Mouse (Mus musculus) liver, postnatal 0 days (tissue): ENCODE results near the gene Il17re. TPM values are rescaled to one million over a fixed set of nuclear protein-coding genes. Genes with fewer than 3 reads are reported as not detected.

Source experiments
- ATAC-seq: fragments of 200-750 bp; cut with Nextera tagmentation; 2 replicates; pipeline ENCODE4 v1.8.0; 2017; ENCODE audit warnings: mild to moderate bottlenecking, moderate library complexity
- DNase-seq: peaks from one replicate; pipeline ENCODE4 v3.0.0-alpha.2; 2016
- H3K27ac ChIP-seq: fragments of 300-500 bp; sonication (generic); 2 replicates; pipeline ENCODE4 v1.5.1; 2014; ENCODE audit warnings: antibody characterized with exemption, moderate library complexity, mild to moderate bottlenecking, low read depth
- H3K27me3 ChIP-seq: fragments of 300-500 bp; sonication (generic); 2 replicates; pipeline ENCODE4 v1.6.1; 2014; ENCODE audit warnings: low read length, control low read depth, mixed read lengths; ENCODE audit not compliant: insufficient read depth
- H3K36me3 ChIP-seq: fragments of 300-500 bp; sonication (generic); replicated peaks from 2 replicates; pipeline ENCODE4 v1.6.1; 2014; ENCODE audit warnings: mild to moderate bottlenecking, control low read depth, low read length, moderate library complexity, mixed read lengths; ENCODE audit not compliant: insufficient read depth
- H3K4me1 ChIP-seq: fragments of 300-500 bp; sonication (generic); 2 replicates; pipeline ENCODE4 v1.6.1; 2014; ENCODE audit warnings: antibody characterized with exemption, mild to moderate bottlenecking, control low read depth; ENCODE audit not compliant: insufficient read depth
- H3K4me2 ChIP-seq: fragments of 300-500 bp; sonication (generic); 2 replicates; pipeline ENCODE4 v1.6.1; 2014; ENCODE audit warnings: low read depth, mild to moderate bottlenecking, low read length, moderate library complexity, mixed read lengths
- H3K4me3 ChIP-seq: fragments of 300-500 bp; sonication (generic); 2 replicates; pipeline ENCODE4 v1.5.1; 2014; ENCODE audit warnings: low read depth, low read length
- H3K9ac ChIP-seq: fragments of 300-500 bp; sonication (generic); replicated peaks from 2 replicates; pipeline ENCODE4 v1.6.1; 2014; ENCODE audit warnings: mild to moderate bottlenecking, moderate library complexity
- H3K9me3 ChIP-seq: fragments of 300-500 bp; sonication (generic); 2 replicates; pipeline ENCODE4 v1.6.1; 2016; ENCODE audit warnings: mild to moderate bottlenecking, control low read depth, low read length, mixed read lengths
- CTCF ChIP-seq: sonication (generic); IDR thresholded peaks from 2 replicates; pipeline ENCODE4 v1.5.1; 2016; ENCODE audit warnings: antibody characterized with exemption, low read depth
- EP300 ChIP-seq: IDR thresholded peaks from 2 replicates; pipeline ENCODE4 v1.6.1; 2016; ENCODE audit warnings: antibody characterized with exemption, low read depth, mild to moderate bottlenecking
- WGBS: fragments of 180-500 bp; shearing (Covaris S2); extraction: QIAGEN DNeasy Blood & Tissue Kit; methylation state at CpG from one replicate; pipeline ENCODE4 v1.1.7; 2014; ENCODE audit not compliant: insufficient replicate concordance; 5-methylcytosine and 5-hydroxymethylcytosine counted together
- microRNA-seq: library from miRNA; unstranded; fragments of <30 nt; microRNA quantifications from one replicate; pipeline ENCODE4, GENCODE M21; 2016
- polyA plus RNA-seq: library from polyadenylated mRNA; unstranded; fragments of >200 nt; fragmentation: Nextera tagmentation; extraction: Ambion mirVana; gene quantifications from 2 replicates; pipeline ENCODE4 v1.2.1, GENCODE M21; 2015

Il17re gene
- polyA plus RNA-seq, 1 experiment from 2014 or later = 0.49 TPM

DNA sequence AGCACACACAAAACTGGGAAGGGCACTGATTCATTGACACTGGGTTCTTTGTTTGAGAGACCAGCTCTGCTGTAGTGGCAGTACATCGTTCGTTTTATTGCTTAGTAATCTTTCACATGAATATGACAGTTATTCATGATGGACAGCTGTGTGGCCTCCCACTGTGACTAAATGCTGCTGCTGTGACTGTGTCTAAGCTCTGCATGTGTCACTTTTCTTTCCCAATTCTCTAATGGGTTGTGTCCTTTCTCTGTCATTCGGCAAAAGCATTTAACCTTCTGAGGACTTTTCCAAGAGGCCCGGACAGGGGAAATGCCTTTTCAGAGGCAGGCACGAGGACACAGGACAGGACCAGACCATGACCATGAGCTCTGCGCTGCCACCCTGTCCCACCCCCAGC is 55.7 kb downstream of the Il17re start:
- no peak for TF ChIP-seq CTCF
- TF ChIP-seq EP300 = no peak
- no peaks in the 10 kb centered on the region for H3K27me3 ChIP-seq
- no peak overlapping the region for H3K4me3 ChIP-seq
- peaks cover 3% of the 10 kb centered on the region; the same call in 1 of the 2 replicates for H3K4me1 ChIP-seq
- 88% methylated on average over 6 of the region's 6 CpGs for WGBS
- H3K9me3 ChIP-seq = no peaks in the 10 kb centered on the region
- peaks cover 53% of the 10 kb centered on the region for H3K36me3 ChIP-seq
- H3K27ac ChIP-seq = no peak overlapping the region
- no peak for ATAC-seq
- H3K4me2 ChIP-seq = no peak overlapping the region
- no peak for DNase-seq
- no peak overlapping the region for H3K9ac ChIP-seq

DNA sequence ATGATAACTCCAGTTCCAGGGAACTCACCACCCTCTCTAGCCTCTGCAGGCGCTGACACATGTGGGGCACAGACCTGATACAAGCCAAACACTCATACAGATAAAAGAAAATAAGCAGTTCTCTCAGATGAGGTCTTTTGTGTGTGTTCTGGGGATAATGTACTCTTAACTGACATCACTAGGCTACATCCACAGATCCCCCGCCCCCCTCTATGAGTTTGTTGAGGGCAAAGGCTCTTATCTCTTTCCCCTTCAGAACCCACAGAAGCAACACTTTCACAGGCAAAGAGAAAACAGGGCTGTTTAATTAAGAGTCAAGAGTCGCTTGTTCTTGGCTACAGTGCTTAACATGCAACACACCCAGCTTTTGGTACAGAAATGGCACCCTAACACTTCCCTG is 56.3 kb downstream of the Il17re start:
- TF ChIP-seq CTCF = no peak
- TF ChIP-seq EP300 = no peak
- Histone ChIP-seq H3K4me2 (no peak overlapping the region), H3K36me3 (peaks cover 59% of the 10 kb centered on the region), H3K4me3 (no peak overlapping the region), H3K4me1 (peaks cover 3% of the 10 kb centered on the region; the same call in 1 of the 2 replicates), H3K27ac (no peak overlapping the region), H3K9ac (no peak overlapping the region), H3K27me3 (no peaks in the 10 kb centered on the region), H3K9me3 (no peaks in the 10 kb centered on the region)
- DNase-seq (no peak), ATAC-seq (no peak)
- 70% methylated on average over 3 of the region's 3 CpGs for WGBS

DNA sequence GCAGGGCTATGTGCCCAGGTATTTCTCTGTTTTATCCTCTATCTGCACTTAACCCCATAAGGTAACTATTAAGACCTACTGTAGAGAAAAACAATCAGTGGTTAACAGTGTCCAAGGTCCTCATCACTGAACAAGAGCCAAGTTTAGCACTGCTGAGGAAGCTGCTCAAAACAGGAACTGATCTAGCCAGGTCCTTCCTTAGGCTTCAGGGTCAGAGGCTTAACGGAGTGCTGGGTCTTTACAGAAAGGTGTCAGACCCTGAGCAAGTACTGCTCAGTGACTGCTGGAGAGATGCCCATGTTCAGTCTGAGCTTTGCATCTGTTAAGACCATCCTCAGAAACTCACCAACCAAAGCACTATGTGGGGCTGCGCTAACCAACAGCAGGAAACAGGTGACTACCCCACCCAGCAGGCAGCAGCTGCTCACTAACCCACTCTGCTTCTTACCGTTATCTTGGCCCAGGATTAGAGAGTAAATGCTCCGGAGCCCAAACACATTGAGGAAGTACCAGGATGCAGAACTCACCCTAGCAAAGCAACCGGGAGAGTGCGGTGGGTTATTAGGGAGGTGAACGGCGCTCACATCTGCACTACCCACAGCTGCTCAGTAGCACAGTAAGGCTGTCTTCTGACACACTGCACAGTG is 59.3 kb downstream of the Il17re start:
- ATAC-seq (peak; percentile 67), DNase-seq (peak; percentile 14)

More for the DNA sequence above, 59.3 kb downstream of the Il17re start:
- H3K27me3 ChIP-seq = no peaks in the 10 kb centered on the region
- WGBS = 44% methylated on average over 8 of the region's 8 CpGs
- H3K4me2 ChIP-seq = no peak overlapping the region
- H3K27ac ChIP-seq = 0 out of 2 replicates have a peak overlapping the region, but pooled peaks have one; percentile 8
- H3K9ac ChIP-seq = no peak overlapping the region
- no peak overlapping the region for H3K4me3 ChIP-seq
- no peak for TF ChIP-seq EP300
- no peak for TF ChIP-seq CTCF
- H3K4me1 ChIP-seq = peaks cover 3% of the 10 kb centered on the region; the same call in 1 of the 2 replicates
- H3K36me3 ChIP-seq = peaks cover 80% of the 10 kb centered on the region
- no peaks in the 10 kb centered on the region for H3K9me3 ChIP-seq

Small RNAs within 50 kb of the gene (microRNA-seq; reads per million reads assigned to microRNA genes)
- not detected for gene Gm24387

Other genes starting within 250 kb of the Il17re start
- 15.1 and 16.1 TPM in 2 replicates for gene Mtmr14, start 220.6 kb upstream of the Il17re start, polyA plus RNA-seq
- 0.02 and 0.04 TPM in 2 replicates for gene Cpne9, start 176.2 kb upstream of the Il17re start, polyA plus RNA-seq
- gene Brpf1, start 151.3 kb upstream of the Il17re start, polyA plus RNA-seq = 4.1 and 4.8 TPM in 2 replicates
- gene Ogg1, start 131.5 kb upstream of the Il17re start, polyA plus RNA-seq = 3.8 and 4.2 TPM in 2 replicates
- 17.9 and 18.1 TPM in 2 replicates for gene Camk1, start 114.5 kb upstream of the Il17re start, polyA plus RNA-seq
- gene Tada3, start 80.6 kb upstream of the Il17re start, polyA plus RNA-seq = 11.1 and 11.9 TPM in 2 replicates
- gene Arpc4, start 80.4 kb upstream of the Il17re start, polyA plus RNA-seq = 188 and 198 TPM in 2 replicates
- gene Ttll3, start 69.2 kb upstream of the Il17re start, polyA plus RNA-seq = 0.38 and 0.83 TPM in 2 replicates
- 17.1 and 20.5 TPM in 2 replicates for gene Rpusd3, start 39.1 kb upstream of the Il17re start, polyA plus RNA-seq
- 5.9 and 8.2 TPM in 2 replicates for gene Cidec, start 22.7 kb upstream of the Il17re start, polyA plus RNA-seq
- gene Jagn1, start 15.9 kb upstream of the Il17re start, polyA plus RNA-seq = 49.2 and 49.9 TPM in 2 replicates
- 12.9 and 13.1 TPM in 2 replicates for gene Il17rc, start 12.9 kb downstream of the Il17re start, polyA plus RNA-seq
- 13.8 and 14.0 TPM in 2 replicates for gene Creld1, start 24.8 kb downstream of the Il17re start, polyA plus RNA-seq
- 0.13 and 0.14 TPM in 2 replicates for gene Prrt3, start 43.4 kb downstream of the Il17re start, polyA plus RNA-seq
- 42.1 and 43.0 TPM in 2 replicates for gene Emc3, start 73.2 kb downstream of the Il17re start, polyA plus RNA-seq
- 3.1 and 4.5 TPM in 2 replicates for gene Fancd2, start 73.2 kb downstream of the Il17re start, polyA plus RNA-seq
- gene Fancd2os, start 142.2 kb downstream of the Il17re start, polyA plus RNA-seq = 0.12 and 0.14 TPM in 2 replicates
- gene Brk1, start 146.3 kb downstream of the Il17re start, polyA plus RNA-seq = 88.5 and 88.9 TPM in 2 replicates
- gene Vhl, start 165.5 kb downstream of the Il17re start, polyA plus RNA-seq = 10.0 and 12.9 TPM in 2 replicates
- 9.2 and 10.8 TPM in 2 replicates for gene Irak2, start 180.0 kb downstream of the Il17re start, polyA plus RNA-seq
- 0.62 and 0.83 TPM in 2 replicates for gene Tatdn2, start 238.6 kb downstream of the Il17re start, polyA plus RNA-seq